Mouse (Mus musculus) lung, adult 2 months (tissue): ENCODE measurements around the gene Tmem255b.

ENCODE experiments used
- CTCF ChIP-seq: fragments of 200-500 bp; IDR thresholded peaks from 2 replicates; pipeline ENCODE4 v1.5.1; 2011; ENCODE audit warnings: mild to moderate bottlenecking, low read length, control low read depth; ENCODE audit not compliant: insufficient read depth
- POLR2A ChIP-seq: fragments of 200-500 bp; IDR thresholded peaks from 2 replicates; pipeline ENCODE4 v1.6.1; 2011; ENCODE audit warnings: low read depth, mild to moderate bottlenecking, control low read depth, low read length, borderline replicate concordance; ENCODE audit errors: extremely low read depth

DNA sequence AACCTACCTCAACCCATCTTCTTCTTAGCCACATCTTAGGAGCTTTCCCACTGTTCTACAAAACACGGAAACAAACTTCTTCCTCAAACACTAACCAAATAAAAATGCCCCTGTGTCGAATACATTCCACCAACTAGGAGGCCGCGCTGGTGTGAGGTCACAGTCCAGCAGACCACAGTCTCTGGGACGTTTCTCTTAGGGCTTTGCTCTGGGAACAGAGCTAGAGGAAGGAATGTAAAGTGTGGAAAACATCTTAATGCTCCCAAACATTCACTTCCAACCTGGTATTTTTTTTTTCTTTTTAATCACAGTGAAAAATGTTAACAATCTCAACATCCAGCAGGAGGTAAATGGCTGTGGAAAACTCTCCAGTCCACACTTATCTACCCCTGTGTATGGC is 81.7 kb downstream of the Tmem255b start:
- TF ChIP-seq CTCF: no peak
- no peak for TF ChIP-seq POLR2A
